Mouse (Mus musculus) forebrain, embryonic 13.5 days (tissue): ENCODE measurements around the gene Hnrnpa1. TPM values are rescaled to one million over a fixed set of nuclear protein-coding genes. Genes with fewer than 3 reads are reported as not detected.
"Not testable (repeated sequence)": the region's sequence is repeated elsewhere in the genome, so short reads cannot be mapped to it uniquely, and the experiment has no call there.

ENCODE experiments used
- ATAC-seq: fragments of 200-750 bp; cut with Nextera tagmentation; 2 replicates; pipeline ENCODE4 v1.8.0; 2017
- H3K27ac ChIP-seq: fragments of 300-500 bp; sonication (generic); 2 replicates; pipeline ENCODE4 v1.5.1; 2015; ENCODE audit warnings: inconsistent platforms, mild to moderate bottlenecking, moderate library complexity
- H3K27me3 ChIP-seq: fragments of 300-500 bp; sonication (generic); 2 replicates; pipeline ENCODE4 v1.6.1; 2015; ENCODE audit warnings: mild to moderate bottlenecking, inconsistent platforms
- H3K36me3 ChIP-seq: fragments of 300-500 bp; sonication (generic); 2 replicates; pipeline ENCODE4 v1.6.1; 2015; ENCODE audit warnings: mild to moderate bottlenecking, inconsistent platforms; ENCODE audit not compliant: poor library complexity, severe bottlenecking
- H3K4me1 ChIP-seq: fragments of 300-500 bp; sonication (generic); 2 replicates; pipeline ENCODE4 v1.6.1; 2015; ENCODE audit warnings: inconsistent platforms
- H3K4me2 ChIP-seq: fragments of 300-500 bp; sonication (generic); 2 replicates; pipeline ENCODE4 v1.6.1; 2015; ENCODE audit warnings: inconsistent platforms, mild to moderate bottlenecking, moderate library complexity
- H3K4me3 ChIP-seq: fragments of 300-500 bp; sonication (generic); 2 replicates; pipeline ENCODE4 v1.5.1; 2015; ENCODE audit warnings: mild to moderate bottlenecking, inconsistent platforms
- H3K9ac ChIP-seq: fragments of 300-500 bp; sonication (generic); 2 replicates; pipeline ENCODE4 v1.6.1; 2015; ENCODE audit warnings: mild to moderate bottlenecking, inconsistent platforms
- H3K9me3 ChIP-seq: fragments of 300-500 bp; sonication (generic); replicated peaks from 2 replicates; pipeline ENCODE4 v1.6.1; 2016; ENCODE audit warnings: inconsistent platforms
- WGBS: fragments of 180-500 bp; shearing (Covaris S2); methylation state at CpG from one replicate; pipeline ENCODE4 v1.1.7; 2015; 5-methylcytosine and 5-hydroxymethylcytosine counted together
- polyA plus RNA-seq: library from polyadenylated mRNA; unstranded; fragments of >200 nt; fragmentation: Nextera tagmentation; extraction: Ambion mirVana; gene quantifications from 2 replicates; pipeline ENCODE4 v1.2.1, GENCODE M21; 2015

Gene Hnrnpa1
- polyA plus RNA-seq, 1 experiment from 2014 or later: 1,385 TPM

DNA sequence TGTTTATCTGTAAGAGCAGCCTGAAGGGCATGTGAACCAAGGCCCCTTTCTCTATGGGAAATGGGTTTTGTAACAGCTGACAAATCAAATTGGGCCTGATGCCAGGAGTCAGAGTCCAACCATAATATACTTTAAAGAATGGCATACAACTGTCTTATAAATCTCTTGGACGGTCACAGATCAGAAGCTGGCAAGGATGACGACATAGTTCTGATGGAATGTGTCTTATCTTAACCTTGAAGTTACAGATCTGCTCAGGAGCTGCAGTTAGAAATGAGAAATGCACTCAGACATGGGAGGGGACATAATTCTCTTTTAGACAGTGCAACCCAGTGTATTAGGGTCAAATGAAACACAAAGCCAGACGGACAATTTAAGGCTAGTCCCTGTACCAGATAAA lies 19.4 kb upstream of the Hnrnpa1 start:
- Histone ChIP-seq H3K36me3 (no peaks in the 10 kb centered on the region; the same call in 1 of the 2 replicates), H3K4me1 (peaks cover 27% of the 10 kb centered on the region), H3K27ac (no peak overlapping the region), H3K4me2 (no peak overlapping the region), H3K9me3 (no peaks in the 10 kb centered on the region), H3K9ac (no peak overlapping the region), H3K4me3 (no peak overlapping the region), H3K27me3 (no peaks in the 10 kb centered on the region)
- no peak for ATAC-seq
- 70% methylated on average over 3 of the region's 3 CpGs for WGBS

DNA sequence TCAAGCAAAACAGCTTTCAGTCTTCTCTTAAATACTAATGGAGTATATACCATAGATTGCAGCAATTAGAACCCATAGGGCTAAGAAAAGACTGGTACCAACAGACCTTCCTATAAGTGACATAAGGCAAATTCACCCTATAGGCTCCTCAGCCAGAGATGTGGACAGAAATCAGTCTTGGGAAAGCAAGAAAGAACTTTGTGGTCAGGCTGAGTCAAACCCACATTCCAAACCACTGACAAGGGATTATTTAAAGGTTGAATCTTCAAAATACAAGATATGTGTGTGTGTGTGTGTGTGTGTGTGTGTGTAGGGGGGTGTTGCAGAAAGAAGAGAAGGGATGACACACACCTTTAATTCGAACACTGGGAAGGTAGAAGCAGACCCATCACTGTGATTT lies 18.8 kb upstream of the Hnrnpa1 start:
- no peak for ATAC-seq
- no peak overlapping the region for H3K4me2 ChIP-seq
- H3K4me3 ChIP-seq: no peak overlapping the region
- no peak overlapping the region for H3K9ac ChIP-seq
- no peaks in the 10 kb centered on the region for H3K9me3 ChIP-seq
- 100% methylated on average over 1 of the region's 1 CpGs for WGBS
- peaks cover 21% of the 10 kb centered on the region for H3K4me1 ChIP-seq
- no peaks in the 10 kb centered on the region; the same call in 1 of the 2 replicates for H3K36me3 ChIP-seq
- no peak overlapping the region for H3K27ac ChIP-seq
- H3K27me3 ChIP-seq: no peaks in the 10 kb centered on the region

DNA sequence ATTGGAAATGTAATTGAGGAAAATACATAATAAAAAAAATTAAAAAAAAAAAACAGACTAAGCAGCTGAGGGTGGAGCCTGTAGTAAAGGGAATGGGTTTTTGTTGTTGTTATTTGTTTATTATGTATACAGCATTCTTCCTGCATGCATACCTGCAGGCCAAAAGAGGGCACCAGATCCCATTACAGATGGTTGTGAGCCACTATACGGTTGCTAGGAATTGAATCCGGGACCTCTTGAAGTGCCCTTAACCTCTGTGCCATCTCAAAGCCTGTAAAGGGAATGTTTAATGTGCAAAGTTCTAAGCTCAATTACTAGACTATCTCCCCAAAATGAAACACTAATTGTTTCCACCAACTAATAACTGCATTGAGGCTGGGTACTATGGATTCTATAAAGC lies 16.1 kb upstream of the Hnrnpa1 start:
- H3K4me2 ChIP-seq: no peak overlapping the region
- ATAC-seq: no peak
- H3K27me3 ChIP-seq: no peaks in the 10 kb centered on the region
- 86% methylated on average over 2 of the region's 2 CpGs for WGBS
- H3K9ac ChIP-seq: no peak overlapping the region
- H3K4me3 ChIP-seq: no peak overlapping the region
- H3K36me3 ChIP-seq: no peaks in the 10 kb centered on the region; the same call in 1 of the 2 replicates
- no peaks in the 10 kb centered on the region for H3K9me3 ChIP-seq
- H3K27ac ChIP-seq: no peak overlapping the region
- peaks cover 26% of the 10 kb centered on the region for H3K4me1 ChIP-seq

DNA sequence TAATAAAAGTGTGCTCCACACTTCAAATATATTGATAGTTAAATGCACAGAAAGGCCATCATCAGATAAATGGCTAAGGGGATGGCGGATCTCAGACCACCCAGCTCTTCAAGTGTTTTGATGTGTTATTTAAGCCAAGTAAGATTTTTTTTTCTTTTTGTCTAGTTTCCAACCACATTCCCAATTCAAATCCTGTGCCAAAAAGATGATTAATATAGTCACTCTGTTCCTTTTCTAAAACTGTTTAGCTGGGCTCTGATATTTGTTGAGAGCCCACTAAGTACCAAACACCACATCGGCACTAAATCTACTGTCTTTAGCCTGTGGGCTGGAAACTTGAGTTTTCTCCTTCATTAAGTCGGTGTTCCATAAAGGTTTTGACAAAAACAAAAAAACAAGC lies 13.2 kb upstream of the Hnrnpa1 start:
- no peak overlapping the region for H3K4me3 ChIP-seq
- H3K4me2 ChIP-seq: no peak overlapping the region
- 68% methylated on average over 3 of the region's 3 CpGs for WGBS
- peaks cover 23% of the 10 kb centered on the region for H3K4me1 ChIP-seq
- ATAC-seq: no peak
- H3K9ac ChIP-seq: no peak overlapping the region
- H3K27me3 ChIP-seq: no peaks in the 10 kb centered on the region
- no peaks in the 10 kb centered on the region for H3K9me3 ChIP-seq
- H3K27ac ChIP-seq: no peak overlapping the region
- no peaks in the 10 kb centered on the region; the same call in 1 of the 2 replicates for H3K36me3 ChIP-seq

DNA sequence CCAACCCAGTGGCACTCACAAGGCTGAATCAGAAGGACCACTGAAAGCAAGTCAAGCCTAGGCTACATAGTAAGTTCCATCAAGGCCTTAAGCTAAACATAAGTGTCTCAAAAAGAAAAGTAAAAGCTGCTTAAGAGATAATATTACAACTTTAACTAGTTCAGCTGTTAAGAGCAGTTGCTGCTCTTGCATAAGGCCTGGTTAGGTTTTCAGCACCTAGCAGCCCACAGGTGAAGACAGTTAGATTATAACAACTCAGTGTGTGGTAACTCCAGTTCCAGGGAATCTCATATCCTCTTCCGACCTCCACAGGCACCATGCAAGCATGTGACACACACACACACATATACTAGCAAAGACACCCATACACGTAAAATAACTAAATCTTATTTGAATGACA lies 12.7 kb upstream of the Hnrnpa1 start:
- no peak overlapping the region for H3K4me2 ChIP-seq
- no peak overlapping the region for H3K9ac ChIP-seq
- H3K27me3 ChIP-seq: no peaks in the 10 kb centered on the region
- peaks cover 23% of the 10 kb centered on the region for H3K4me1 ChIP-seq
- no peak overlapping the region for H3K4me3 ChIP-seq
- H3K36me3 ChIP-seq: no peaks in the 10 kb centered on the region; the same call in 1 of the 2 replicates
- H3K9me3 ChIP-seq: no peaks in the 10 kb centered on the region
- ATAC-seq: no peak
- H3K27ac ChIP-seq: no peak overlapping the region
- 83% methylated on average over 2 of the region's 2 CpGs for WGBS

DNA sequence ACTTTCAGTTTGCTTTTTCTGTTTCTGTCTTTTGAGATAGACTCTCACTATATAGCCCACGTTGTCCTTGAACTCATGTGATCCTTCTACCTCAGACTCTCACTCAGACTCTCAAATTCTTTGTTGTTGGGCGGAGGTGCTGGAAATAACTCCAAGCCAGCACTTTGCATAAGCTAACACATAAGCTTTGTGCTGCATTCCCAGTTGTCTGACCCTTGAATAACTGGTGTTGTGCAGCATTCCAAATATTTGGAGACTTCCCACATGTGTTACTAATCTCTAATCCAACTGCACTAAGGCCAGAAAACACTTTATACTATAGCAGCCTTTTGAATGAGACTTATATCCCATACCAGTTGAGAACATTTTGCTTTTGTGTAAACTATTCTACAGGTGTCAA lies 11.3 kb upstream of the Hnrnpa1 start:
- no peak for ATAC-seq
- WGBS: 75% methylated on average over 2 of the region's 2 CpGs
- Histone ChIP-seq H3K4me1 (peaks cover 23% of the 10 kb centered on the region), H3K27me3 (no peaks in the 10 kb centered on the region), H3K9me3 (no peaks in the 10 kb centered on the region), H3K4me2 (no peak overlapping the region), H3K36me3 (peaks cover 3% of the 10 kb centered on the region; the same call in 1 of the 2 replicates), H3K9ac (no peak overlapping the region), H3K4me3 (no peak overlapping the region), H3K27ac (no peak overlapping the region)

DNA sequence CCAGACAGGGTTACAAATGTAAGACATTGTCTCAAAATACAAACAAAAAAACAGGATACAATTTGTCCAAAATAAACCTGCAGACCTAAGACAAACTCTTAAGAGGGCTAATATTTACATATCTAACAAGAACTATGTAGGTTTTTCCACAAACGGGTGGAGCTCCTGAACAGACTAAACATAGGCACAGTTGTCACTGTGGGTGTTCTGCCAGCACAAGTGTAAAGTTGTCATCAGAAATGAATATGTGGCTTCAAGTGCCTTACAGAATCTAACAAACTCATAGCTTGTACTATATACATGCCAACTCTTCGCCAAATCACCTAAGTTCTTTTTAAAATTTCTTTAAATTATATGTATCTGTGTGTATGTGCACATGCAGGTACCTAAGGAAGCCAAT lies 7.1 kb upstream of the Hnrnpa1 start:
- WGBS: 89% methylated on average over 2 of the region's 2 CpGs
- ATAC-seq: no peak
- H3K27me3 ChIP-seq: no peaks in the 10 kb centered on the region
- no peak overlapping the region for H3K9ac ChIP-seq
- H3K36me3 ChIP-seq: peaks cover 21% of the 10 kb centered on the region
- H3K4me3 ChIP-seq: no peak overlapping the region
- H3K4me1 ChIP-seq: peaks cover 22% of the 10 kb centered on the region
- no peaks in the 10 kb centered on the region for H3K9me3 ChIP-seq
- H3K27ac ChIP-seq: no peak overlapping the region
- H3K4me2 ChIP-seq: no peak overlapping the region

DNA sequence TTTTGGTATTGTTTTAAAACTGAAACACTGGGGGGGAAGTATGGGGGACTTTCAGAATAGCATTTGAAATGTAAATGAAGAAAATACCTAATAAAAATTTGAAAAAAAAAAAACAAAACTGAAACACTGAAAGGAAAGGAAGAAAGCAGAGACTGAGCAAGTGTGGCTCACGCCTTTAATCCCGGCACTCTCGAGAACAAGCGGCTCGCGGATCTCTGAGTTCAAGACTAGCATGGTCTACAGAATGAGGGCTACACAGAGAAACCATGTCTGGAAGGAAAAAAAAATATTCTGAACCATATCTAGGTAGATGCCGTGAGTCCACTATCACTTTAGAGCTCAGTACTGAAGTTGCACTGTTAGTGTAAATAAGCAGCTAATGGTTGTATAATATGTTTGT lies 2.9 kb upstream of the Hnrnpa1 start:
- Histone ChIP-seq H3K4me2 (peak overlapping the region; percentile 96), H3K36me3 (peaks cover 36% of the 10 kb centered on the region)

DNA sequence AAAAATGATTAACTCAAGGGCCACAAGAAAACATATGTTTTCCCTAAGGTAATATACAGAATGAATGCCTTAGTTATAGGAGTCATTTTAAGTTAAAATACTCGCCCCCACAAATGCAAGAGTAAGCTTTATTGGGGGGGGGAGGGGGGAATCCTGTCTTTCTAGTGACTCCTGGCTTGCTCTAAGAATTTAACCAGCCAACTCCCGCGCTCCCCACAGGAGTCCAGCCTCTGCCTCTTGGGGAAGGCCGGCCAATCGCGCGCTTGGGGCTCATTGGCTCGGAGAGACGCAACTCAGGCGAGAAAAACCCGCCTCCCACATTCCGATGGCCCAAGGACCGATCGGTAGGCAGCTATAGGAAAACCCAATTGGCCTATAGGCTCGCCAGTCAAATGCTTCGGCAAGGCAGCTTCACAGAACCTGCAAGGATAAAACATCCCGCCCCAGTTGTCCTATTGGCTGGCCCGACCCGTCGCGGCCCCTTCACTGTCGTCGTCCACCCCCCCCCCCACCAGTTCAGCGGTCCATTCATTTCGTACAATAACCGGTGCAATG lies 1.0 kb upstream of the Hnrnpa1 start:
- peaks cover 49% of the 10 kb centered on the region for H3K4me1 ChIP-seq

More for the DNA sequence above, 2.9 kb upstream of the Hnrnpa1 start:
- H3K4me1 ChIP-seq: peaks cover 31% of the 10 kb centered on the region
- no peak for ATAC-seq
- 91% methylated on average over 7 of the region's 7 CpGs for WGBS
- H3K27me3 ChIP-seq: no peaks in the 10 kb centered on the region
- no peaks in the 10 kb centered on the region for H3K9me3 ChIP-seq
- 0 out of 2 replicates have a peak overlapping the region, but pooled peaks have one; percentile 1 for H3K4me3 ChIP-seq
- H3K27ac ChIP-seq: no peak overlapping the region
- H3K9ac ChIP-seq: no peak overlapping the region; the same call in 1 of the 2 replicates

DNA sequence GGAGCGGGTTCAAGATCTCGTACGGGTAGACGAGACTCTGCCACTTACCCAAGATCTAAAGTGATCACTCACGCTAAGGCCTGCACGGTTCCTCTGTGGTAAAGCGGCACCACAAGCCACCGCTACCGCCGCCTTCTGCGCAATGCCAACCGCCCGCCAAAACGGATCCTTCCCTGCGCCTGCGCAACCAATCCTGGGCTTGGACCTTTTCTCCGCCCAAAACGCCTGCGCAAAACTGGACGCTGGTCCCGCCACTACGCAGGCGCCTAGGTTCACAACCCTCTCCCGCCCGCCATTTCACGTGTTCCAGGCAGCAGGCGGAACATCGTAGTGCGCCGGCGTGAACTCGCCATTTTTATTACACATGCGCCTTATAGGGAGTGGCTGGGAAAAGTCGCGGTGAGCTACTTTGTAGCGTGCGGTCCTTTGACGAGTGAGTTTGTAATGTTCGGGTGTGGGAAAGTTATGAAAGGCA lies 510 bp upstream of the Hnrnpa1 start, which contains the start of gene Cbx5:
TSS of gene Cbx5 (minus strand) at position 132 of the 475 bp plus-strand sequence.
- ATAC-seq: peak; percentile 92
- H3K4me3 ChIP-seq: peak within 1 kb of the TSS; percentile 64

More for the DNA sequence above, 1.0 kb upstream of the Hnrnpa1 start:
- Histone ChIP-seq H3K27me3 (no peaks in the 10 kb centered on the region), H3K4me2 (peak overlapping the region; percentile 96), H3K9me3 (no peaks in the 10 kb centered on the region), H3K4me3 (peak overlapping the region; percentile 64), H3K27ac (peak overlapping the region; percentile 92), H3K36me3 (peaks cover 51% of the 10 kb centered on the region), H3K9ac (peak overlapping the region; percentile 80)
- WGBS: under 1% methylated on average over 26 of the region's 26 CpGs
- ATAC-seq: peak; percentile 90

DNA sequence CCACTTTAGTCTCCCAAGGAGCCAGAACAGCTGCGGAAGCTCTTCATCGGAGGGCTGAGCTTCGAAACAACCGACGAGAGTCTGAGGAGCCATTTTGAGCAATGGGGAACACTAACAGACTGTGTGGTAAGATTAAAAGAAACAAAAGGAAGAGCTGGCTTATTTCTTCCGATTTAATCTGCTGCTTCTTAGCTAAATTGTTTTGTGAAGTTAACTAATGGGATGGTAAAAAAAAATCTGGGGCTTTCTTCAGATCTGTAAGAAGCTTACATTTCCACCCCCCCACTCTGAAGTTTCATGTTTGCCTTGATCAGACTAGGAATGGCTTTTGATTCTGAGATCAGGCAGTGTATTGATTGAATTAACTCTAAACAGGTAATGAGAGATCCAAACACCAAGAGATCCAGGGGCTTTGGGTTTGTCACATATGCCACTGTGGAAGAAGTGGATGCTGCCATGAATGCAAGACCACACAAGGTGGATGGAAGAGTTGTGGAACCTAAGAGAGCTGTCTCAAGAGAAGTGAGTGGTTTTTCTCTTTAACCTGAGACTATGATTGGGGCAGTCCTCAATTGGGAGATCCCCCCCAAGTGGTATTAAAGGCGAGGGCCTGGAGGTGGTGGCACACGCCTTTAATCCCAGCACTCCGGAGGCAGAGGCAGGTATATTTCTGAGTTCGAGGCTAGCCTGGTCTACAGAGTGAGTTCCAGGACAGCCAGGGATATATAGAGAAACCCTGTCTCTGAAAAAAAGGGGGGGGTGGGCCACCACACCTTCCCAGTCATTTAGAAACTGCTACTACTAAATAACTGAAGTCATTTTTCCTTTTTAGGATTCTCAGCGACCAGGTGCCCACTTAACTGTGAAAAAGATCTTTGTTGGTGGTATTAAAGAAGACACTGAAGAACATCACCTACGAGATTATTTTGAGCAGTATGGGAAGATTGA lies 1.1 kb downstream of the Hnrnpa1 start:
- H3K27me3 ChIP-seq, ATAC-seq, H3K9me3 ChIP-seq: not testable (repeated sequence)
- WGBS: 12% methylated on average over 12 of the region's 12 CpGs
- Histone ChIP-seq H3K4me3 (peak overlapping the region; percentile 64), H3K9ac (peak overlapping the region; percentile 80), H3K36me3 (peaks cover 49% of the 10 kb centered on the region), H3K27ac (peak overlapping the region; percentile 86), H3K4me1 (peaks cover 53% of the 10 kb centered on the region), H3K4me2 (peak overlapping the region; percentile 96)

More for the DNA sequence above, 510 bp upstream of the Hnrnpa1 start, which contains the start of gene Cbx5:
- H3K9ac ChIP-seq: peak within 1 kb of the TSS; percentile 80
- H3K36me3 ChIP-seq: peaks cover 47% of the 10 kb centered on the region
- no peaks in the 10 kb centered on the region for H3K9me3 ChIP-seq
- H3K4me2 ChIP-seq: peak within 1 kb of the TSS; percentile 96
- peaks cover 49% of the 10 kb centered on the region for H3K4me1 ChIP-seq
- WGBS: under 1% methylated on average over 39 of the region's 39 CpGs
- H3K27ac ChIP-seq: peak within 1 kb of the TSS; percentile 92
- H3K27me3 ChIP-seq: no peaks in the 10 kb centered on the region

DNA sequence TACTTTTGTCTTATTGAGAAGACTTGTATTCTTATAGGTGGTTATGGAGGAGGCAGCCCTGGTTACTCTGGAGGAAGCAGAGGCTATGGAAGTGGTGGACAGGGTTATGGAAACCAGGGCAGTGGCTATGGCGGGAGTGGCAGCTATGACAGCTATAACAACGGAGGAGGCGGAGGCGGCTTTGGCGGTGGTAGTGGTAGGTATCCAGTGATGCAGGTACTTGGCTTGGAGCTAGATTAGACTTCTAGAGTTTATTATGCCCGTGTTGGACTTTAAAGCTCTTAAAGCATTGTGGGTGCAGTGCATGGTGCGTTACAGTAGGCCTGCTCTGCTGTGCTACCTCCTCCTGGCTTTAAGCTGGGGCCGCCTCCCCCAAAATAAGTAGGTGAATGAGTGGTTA lies 2.7 kb downstream of the Hnrnpa1 start:
- H3K9me3 ChIP-seq: no peaks in the 10 kb centered on the region
- H3K4me1 ChIP-seq: peaks cover 43% of the 10 kb centered on the region
- no peak for ATAC-seq
- H3K27me3 ChIP-seq: no peaks in the 10 kb centered on the region
- peaks cover 64% of the 10 kb centered on the region for H3K36me3 ChIP-seq
- H3K27ac ChIP-seq: no peak overlapping the region
- 65% methylated on average over 8 of the region's 8 CpGs for WGBS
- peak overlapping the region; percentile 64 for H3K4me3 ChIP-seq
- peak overlapping the region; percentile 96 for H3K4me2 ChIP-seq
- H3K9ac ChIP-seq: peak overlapping the region; percentile 80
